Mouse (Mus musculus) ZHBTc4 (cell line): ENCODE data around the gene Tnfrsf4.
A peak's percentile ranks its signal among the peaks of the same experiment; 100 is the strongest.

ENCODE experiments used
- DNase-seq: peaks from one replicate; pipeline ENCODE4 v3.0.0-alpha.2; 2011; ENCODE audit warnings: low read depth, low spot score

The Tnfrsf4 gene

GRCm38 (mm10) chr4:156028580-156028979 is 14.9 kb downstream of the Tnfrsf4 start:
- no peak for DNase-seq

- DNase-seq, result no peak
Observed at GRCm38 (mm10) chr4:156030651-156031118, 17.0 kb downstream of the Tnfrsf4 start.

GRCm38 (mm10) chr4:156031255-156031592 is 17.6 kb downstream of the Tnfrsf4 start:
- no peak for DNase-seq

GRCm38 (mm10) chr4:156031593-156032391 is 18.1 kb downstream of the Tnfrsf4 start:
- peak; percentile 93 for DNase-seq

GRCm38 (mm10) chr4:156032856-156033255 is 19.2 kb downstream of the Tnfrsf4 start:
- DNase-seq, result no peak

- DNase-seq, result peak; percentile 85
Observed at GRCm38 (mm10) chr4:156033476-156034119, 20.0 kb downstream of the Tnfrsf4 start.

GRCm38 (mm10) chr4:156034301-156034700 is 20.7 kb downstream of the Tnfrsf4 start:
- DNase-seq, result peak; percentile 66

GRCm38 (mm10) chr4:156034901-156035300 is 21.3 kb downstream of the Tnfrsf4 start:
- peak; percentile 55 for DNase-seq

- no peak for DNase-seq
Observed at GRCm38 (mm10) chr4:156044754-156045153, 31.1 kb downstream of the Tnfrsf4 start.

- no peak for DNase-seq
Observed at GRCm38 (mm10) chr4:156049779-156050178, 36.1 kb downstream of the Tnfrsf4 start.

GRCm38 (mm10) chr4:156050391-156050980 is 36.8 kb downstream of the Tnfrsf4 start:
- DNase-seq, result no peak

- DNase-seq, result no peak
Observed at GRCm38 (mm10) chr4:156053113-156053512, 39.5 kb downstream of the Tnfrsf4 start.

- DNase-seq, result no peak
Observed at GRCm38 (mm10) chr4:156054130-156054529, 40.5 kb downstream of the Tnfrsf4 start.

- DNase-seq, result no peak
Observed at GRCm38 (mm10) chr4:156054606-156055005, 41.0 kb downstream of the Tnfrsf4 start.

GRCm38 (mm10) chr4:156055173-156055572 is 41.5 kb downstream of the Tnfrsf4 start:
- DNase-seq, result no peak

- no peak for DNase-seq
Observed at GRCm38 (mm10) chr4:156057702-156058101, 44.1 kb downstream of the Tnfrsf4 start.

- DNase-seq, result no peak
Observed at GRCm38 (mm10) chr4:156058826-156059225, 45.2 kb downstream of the Tnfrsf4 start.

GRCm38 (mm10) chr4:156059261-156059660 is 45.6 kb downstream of the Tnfrsf4 start, which contains the start of gene Ttll10:
Gene Ttll10, minus strand, starts transcription at chr4:156059414.
- peak; percentile 51 for DNase-seq

GRCm38 (mm10) chr4:156059713-156060112 is 46.1 kb downstream of the Tnfrsf4 start:
- DNase-seq, result peak; percentile 68

GRCm38 (mm10) chr4:156063861-156064509 is 50.3 kb downstream of the Tnfrsf4 start:
- peak; percentile 76 for DNase-seq

- DNase-seq, result no peak
Observed at GRCm38 (mm10) chr4:156064510-156064897, 50.9 kb downstream of the Tnfrsf4 start.
